Mouse (Mus musculus) forebrain, embryonic 11.5 days (tissue): ENCODE data around the gene Rad9a. TPM values are rescaled to one million over a fixed set of nuclear protein-coding genes. Genes with fewer than 3 reads are reported as not detected.

Source experiments
- ATAC-seq: fragments of 200-750 bp; cut with Nextera tagmentation; replicated peaks from 2 replicates; pipeline ENCODE4 v1.8.0; 2017; ENCODE audit warnings: moderate TSS enrichment; ENCODE audit not compliant: low FRiP score
- DNase-seq: peaks from one replicate; pipeline ENCODE4 v3.0.0-alpha.2; 2017; ENCODE audit warnings: low spot score
- H3K27ac ChIP-seq: fragments of 300-500 bp; sonication (generic); 2 replicates; pipeline ENCODE4 v1.5.1; 2014; ENCODE audit warnings: low read depth, low read length
- H3K27me3 ChIP-seq: fragments of 300-500 bp; sonication (generic); 2 replicates; pipeline ENCODE4 v1.6.1; 2014; ENCODE audit warnings: mild to moderate bottlenecking, low read length, mixed read lengths; ENCODE audit not compliant: control insufficient read depth, insufficient read depth
- H3K36me3 ChIP-seq: fragments of 300-500 bp; sonication (generic); 2 replicates; pipeline ENCODE4 v1.6.1; 2014; ENCODE audit warnings: mild to moderate bottlenecking, low read length, moderate library complexity, mixed read lengths; ENCODE audit not compliant: control insufficient read depth, insufficient read depth
- H3K4me1 ChIP-seq: fragments of 300-500 bp; sonication (generic); replicated peaks from 2 replicates; pipeline ENCODE4 v1.6.1; 2014; ENCODE audit warnings: low read length, mixed read lengths; ENCODE audit not compliant: control insufficient read depth, insufficient read depth
- H3K4me2 ChIP-seq: fragments of 300-500 bp; sonication (generic); 2 replicates; pipeline ENCODE4 v1.6.1; 2014; ENCODE audit warnings: low read depth, mild to moderate bottlenecking, low read length, moderate library complexity, mixed read lengths; ENCODE audit not compliant: severe bottlenecking
- H3K4me3 ChIP-seq: fragments of 300-500 bp; sonication (generic); 2 replicates; pipeline ENCODE4 v1.5.1; 2014; ENCODE audit warnings: low read depth, low read length
- H3K9ac ChIP-seq: fragments of 300-500 bp; sonication (generic); 2 replicates; pipeline ENCODE4 v1.6.1; 2014; ENCODE audit warnings: low read length
- H3K9me3 ChIP-seq: fragments of 300-500 bp; sonication (generic); 2 replicates; pipeline ENCODE4 v1.6.1; 2016; ENCODE audit warnings: low read length, mixed read lengths; ENCODE audit not compliant: control insufficient read depth
- WGBS: fragments of 180-500 bp; shearing (Covaris S2); extraction: QIAGEN DNeasy Blood & Tissue Kit; methylation state at CpG from one replicate; pipeline ENCODE4 v1.1.7; 2014; 5-methylcytosine and 5-hydroxymethylcytosine counted together
- microRNA-seq: library from miRNA; unstranded; fragments of <30 nt; microRNA quantifications from one replicate; pipeline ENCODE4, GENCODE M21; 2016; ENCODE audit not compliant: insufficient number of aligned reads
- polyA plus RNA-seq: library from polyadenylated mRNA; unstranded; fragments of >200 nt; fragmentation: Nextera tagmentation; extraction: Ambion mirVana; gene quantifications from 2 replicates; pipeline ENCODE4 v1.2.1, GENCODE M21; 2014

Gene Rad9a
- polyA plus RNA-seq, 1 experiment from 2014 or later, result 49.9 TPM

DNA sequence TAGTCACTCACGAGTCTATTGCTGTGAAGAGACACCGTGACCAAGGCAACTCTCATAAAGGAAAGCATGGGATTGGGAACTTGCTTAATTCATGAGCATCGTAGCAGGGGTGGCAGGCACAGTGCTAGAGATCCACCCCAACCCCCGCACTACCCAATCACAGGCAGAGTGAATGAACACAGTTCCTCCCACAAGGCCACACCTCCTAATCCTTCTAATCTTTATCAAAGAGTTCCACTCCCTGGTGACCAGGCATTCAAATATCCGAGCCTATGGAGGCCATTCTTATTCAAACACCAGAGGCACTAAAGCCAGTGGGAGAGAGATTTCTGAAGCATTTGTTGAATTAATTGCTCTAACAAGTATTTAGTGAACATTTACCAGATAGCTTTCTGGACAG, 55.5 kb downstream of the Rad9a start:
- WGBS, result 87% methylated on average over 5 of the region's 5 CpGs
- H3K4me2 ChIP-seq, result no peak overlapping the region

More for the DNA sequence above, 55.5 kb downstream of the Rad9a start:
- H3K27me3 ChIP-seq, result no peaks in the 10 kb centered on the region
- ATAC-seq, result no peak
- peaks cover 7% of the 10 kb centered on the region for H3K4me1 ChIP-seq
- H3K9me3 ChIP-seq, result no peaks in the 10 kb centered on the region; the same call in 1 of the 2 replicates
- no peak overlapping the region for H3K9ac ChIP-seq
- no peak for DNase-seq
- no peak overlapping the region for H3K27ac ChIP-seq
- no peaks in the 10 kb centered on the region for H3K36me3 ChIP-seq
- no peak overlapping the region for H3K4me3 ChIP-seq

Small RNA genes lying within 50 kb of the gene (microRNA-seq; reads per million reads assigned to microRNA genes)
- gene Gm26115, result not detected

Other genes with a start within 250 kb of the Rad9a start
- not detected in 2 replicates for gene Aldh3b3, start 243.0 kb downstream of the Rad9a start, polyA plus RNA-seq
- gene Aldh3b2, start 229.3 kb downstream of the Rad9a start, polyA plus RNA-seq, result 0.73 and 1.0 TPM in 2 replicates
- gene Acy3, start 215.1 kb downstream of the Rad9a start, polyA plus RNA-seq, result 1.7 and 2.3 TPM in 2 replicates
- gene Tbx10, start 208.9 kb downstream of the Rad9a start, polyA plus RNA-seq, result not detected in 2 replicates
- gene Nudt8, start 201.1 kb downstream of the Rad9a start, polyA plus RNA-seq, result 21.2 and 21.9 TPM in 2 replicates
- gene Gm49405, start 201.0 kb downstream of the Rad9a start, polyA plus RNA-seq, result 3.0 TPM in 2 replicates
- 3.8 and 4.2 TPM in 2 replicates for gene Doc2g, start 198.3 kb downstream of the Rad9a start, polyA plus RNA-seq
- 174 and 198 TPM in 2 replicates for gene Ndufv1, start 188.9 kb downstream of the Rad9a start, polyA plus RNA-seq
- 347 and 365 TPM in 2 replicates for gene Gstp1, start 163.7 kb downstream of the Rad9a start, polyA plus RNA-seq
- gene Gstp2, start 155.6 kb downstream of the Rad9a start, polyA plus RNA-seq, result 1.4 and 1.8 TPM in 2 replicates
- gene Gstp3, start 142.1 kb downstream of the Rad9a start, polyA plus RNA-seq, result not detected in 2 replicates
- not detected in 2 replicates for gene Cabp2, start 120.1 kb downstream of the Rad9a start, polyA plus RNA-seq
- gene Cdk2ap2, start 104.5 kb downstream of the Rad9a start, polyA plus RNA-seq, result 73.6 and 83.9 TPM in 2 replicates
- 13.9 and 18.0 TPM in 2 replicates for gene Pitpnm1, start 101.7 kb downstream of the Rad9a start, polyA plus RNA-seq
- gene Aip, start 75.8 kb downstream of the Rad9a start, polyA plus RNA-seq, result 52.3 and 59.0 TPM in 2 replicates
- gene Gpr152, start 61.9 kb downstream of the Rad9a start, polyA plus RNA-seq, result not detected in 2 replicates
- not detected in 2 replicates for gene Cabp4, start 57.6 kb downstream of the Rad9a start, polyA plus RNA-seq
- gene Coro1b, start 53.0 kb downstream of the Rad9a start, polyA plus RNA-seq, result 119 and 128 TPM in 2 replicates
- 0.52 and 0.96 TPM in 2 replicates for gene Ptprcap, start 48.1 kb downstream of the Rad9a start, polyA plus RNA-seq
- 50.1 and 55.8 TPM in 2 replicates for gene Rps6kb2, start 38.3 kb downstream of the Rad9a start, polyA plus RNA-seq
- 3.1 and 3.2 TPM in 2 replicates for gene Carns1, start 26.2 kb downstream of the Rad9a start, polyA plus RNA-seq
- 0.43 and 1.3 TPM in 2 replicates for gene Tbc1d10c, start 10.4 kb downstream of the Rad9a start, polyA plus RNA-seq
- 856 and 864 TPM in 2 replicates for gene Ppp1ca, start 9.6 kb downstream of the Rad9a start, polyA plus RNA-seq
- gene Clcf1, start 12.6 kb upstream of the Rad9a start, polyA plus RNA-seq, result 1.0 and 1.8 TPM in 2 replicates
- not detected in 2 replicates for gene AC109138.7, start 12.7 kb upstream of the Rad9a start, polyA plus RNA-seq
- gene Pold4, start 30.2 kb upstream of the Rad9a start, polyA plus RNA-seq, result 8.0 and 8.8 TPM in 2 replicates
- gene Ssh3, start 67.5 kb upstream of the Rad9a start, polyA plus RNA-seq, result 3.3 and 4.2 TPM in 2 replicates
- 9.5 and 12.1 TPM in 2 replicates for gene Ankrd13d, start 81.5 kb upstream of the Rad9a start, polyA plus RNA-seq
- gene Grk2, start 104.6 kb upstream of the Rad9a start, polyA plus RNA-seq, result 18.1 and 19.7 TPM in 2 replicates
- gene Kdm2a, start 196.6 kb upstream of the Rad9a start, polyA plus RNA-seq, result 57.9 and 60.8 TPM in 2 replicates
- 10.9 and 13.4 TPM in 2 replicates for gene Rhod, start 237.8 kb upstream of the Rad9a start, polyA plus RNA-seq